Mouse (Mus musculus): ENCODE measurements around the gene B3gat2.

- no peak for TF ChIP-seq POLR2A (IDR thresholded peaks at IDR 0.05; ENCODE audit: borderline replicate concordance, extremely low read depth, low read depth, low read length)
- no peak for TF ChIP-seq CTCF (IDR thresholded peaks at IDR 0.05; ENCODE audit: insufficient read depth, low read length)
These were observed 94.1 kb downstream of the B3gat2 start for GRCm38 (mm10) chr1:23855623-23856022.

Measured in lung, adult 2 months (tissue).